Mouse (Mus musculus) cerebellum, adult 2 months (tissue): Measurements from ENCODE around the gene Tuba3a.

ENCODE experiments used
- CTCF ChIP-seq: fragments of 200-500 bp; IDR thresholded peaks from 2 replicates; pipeline ENCODE4 v1.5.1; 2011; ENCODE audit warnings: low read depth, mild to moderate bottlenecking, control low read depth, low read length, moderate library complexity, borderline replicate concordance; ENCODE audit not compliant: insufficient read depth
- POLR2A ChIP-seq: fragments of 200-500 bp; IDR thresholded peaks from 2 replicates; pipeline ENCODE4 v1.6.1; 2011; ENCODE audit warnings: low read length, control low read depth, borderline replicate concordance; ENCODE audit not compliant: insufficient read depth

DNA sequence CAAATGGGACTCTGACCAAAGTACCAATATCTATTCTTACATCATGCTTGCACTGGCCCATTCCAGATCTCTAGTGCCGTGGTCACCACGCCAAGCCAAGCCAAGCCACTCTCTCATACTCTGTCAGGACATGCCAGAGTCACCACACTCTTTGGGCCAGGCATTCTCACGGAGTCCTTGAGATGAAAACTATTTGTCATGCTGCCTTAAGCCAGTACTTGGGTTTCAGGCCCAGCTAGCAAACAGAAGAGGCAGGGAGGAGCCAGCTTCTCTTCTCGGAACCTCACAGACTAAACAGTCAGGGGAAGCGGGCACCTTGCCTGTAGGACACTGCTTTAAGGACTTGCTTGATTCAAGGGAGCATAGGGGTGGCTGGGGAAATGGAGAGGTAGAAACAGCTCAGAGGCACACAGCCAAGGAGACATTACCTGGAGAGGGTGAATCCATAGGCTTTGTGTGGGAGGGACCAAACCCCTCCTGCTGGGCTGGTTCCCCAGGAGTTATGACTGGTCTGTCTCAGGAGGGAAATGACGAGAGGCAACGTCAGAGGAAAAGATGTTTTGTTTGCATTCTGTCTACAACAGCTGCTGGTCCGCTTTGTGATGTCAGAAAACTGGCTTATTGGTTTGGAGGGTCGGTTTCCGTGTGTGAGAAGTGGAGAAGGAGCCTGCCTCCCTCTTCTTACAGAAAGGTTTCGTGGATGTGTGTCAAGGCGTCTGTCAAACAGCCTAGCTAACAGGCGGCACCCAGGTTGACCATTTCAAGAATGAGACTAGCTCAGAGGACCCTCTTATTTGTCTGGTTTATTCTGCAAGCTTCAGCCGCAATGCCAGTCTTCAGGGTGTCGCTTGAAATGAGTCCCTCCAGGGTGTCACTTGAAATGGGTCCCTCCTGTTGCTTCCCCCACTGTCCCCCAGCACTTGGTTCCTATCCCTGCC is 33.4 kb upstream of the Tuba3a start:
- TF ChIP-seq POLR2A (no peak), CTCF (no peak)
